In the genomic region with DNA sequence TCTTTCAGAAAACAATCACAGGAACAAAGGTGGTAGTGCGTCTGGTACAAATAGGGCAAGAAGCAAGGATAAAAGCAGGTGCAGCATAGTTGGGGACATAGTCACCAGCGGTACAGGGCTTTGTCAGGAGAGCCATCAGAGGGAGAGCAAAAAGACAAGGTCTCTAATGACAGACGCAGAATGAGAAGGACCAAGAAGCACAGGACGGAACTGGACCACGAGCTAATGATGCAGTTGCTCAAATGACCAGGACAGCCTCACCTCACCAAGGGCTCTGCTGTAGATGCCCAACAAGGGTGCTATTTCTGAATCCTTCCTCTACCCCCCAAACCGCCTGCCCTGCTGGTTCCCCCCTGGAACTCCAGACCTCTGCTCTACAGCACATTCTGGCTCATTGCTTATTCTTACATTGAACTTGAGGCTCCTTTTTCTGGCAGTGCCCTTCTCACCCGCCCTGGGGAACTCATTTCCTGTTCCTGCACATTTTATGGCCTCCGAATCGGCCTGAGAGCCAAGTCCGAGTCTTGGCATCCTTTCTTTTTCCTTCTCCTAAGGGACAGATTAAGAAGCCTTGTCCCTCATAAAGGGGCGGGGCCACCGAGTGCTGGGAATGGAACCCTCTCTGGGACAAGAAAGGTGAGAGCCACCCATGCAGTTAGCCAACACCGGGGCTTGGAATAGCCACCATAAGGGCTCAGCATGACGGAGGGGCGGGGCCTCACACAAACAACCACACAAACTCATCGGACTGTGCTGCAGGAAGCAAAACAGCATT, we compare ENCODE assay signal across 10 mouse cellular contexts. TPM values are rescaled to one million over a fixed set of nuclear protein-coding genes. Genes with fewer than 3 reads are reported as not detected.
DNase-seq lines count a peak whose midpoint lies in the region.
"Had no signal": no experiment of that assay in that cellular context is flagged by ENCODE, and none has a peak within 500 bp of the region (broad histone marks: within the 10 kb centered on the region; RNA-seq: fewer than 3 reads in every experiment).

No protein-coding gene starts in this region.

- H3K27me3 ChIP-seq in limb, embryonic 10.5 days (ENCODE audit: low read depth, poor library complexity, severe bottlenecking): no peaks in the 10 kb centered on the region
- H3K27me3 ChIP-seq in forebrain, embryonic 10.5 days (ENCODE audit: poor library complexity, severe bottlenecking): no peaks in the 10 kb centered on the region
- H3K27me3 ChIP-seq: liver, embryonic 12.5 days had no signal

- 59% methylated on average over 16 of the region's 16 CpGs for WGBS in limb, embryonic 10.5 days
- WGBS in forebrain, embryonic 10.5 days: 78% methylated on average over 16 of the region's 16 CpGs

- peak overlapping the region; percentile 74 for H3K27ac ChIP-seq in limb, embryonic 10.5 days
- H3K27ac ChIP-seq in forebrain, embryonic 10.5 days: no peak overlapping the region
- H3K27ac ChIP-seq: liver, embryonic 12.5 days had no signal

- H3K9me3 ChIP-seq in limb, embryonic 10.5 days (replicated peaks): no peaks in the 10 kb centered on the region
- H3K9me3 ChIP-seq in forebrain, embryonic 10.5 days: no peaks in the 10 kb centered on the region
- H3K9me3 ChIP-seq: liver, embryonic 12.5 days had no signal

- peak overlapping the region; percentile 33 for H3K4me3 ChIP-seq in limb, embryonic 10.5 days
- H3K4me3 ChIP-seq in forebrain, embryonic 10.5 days: no peak overlapping the region
- H3K4me3 ChIP-seq: liver, embryonic 12.5 days had no signal

- DNase-seq in gastrocnemius, adult 18-20 months (ENCODE audit: low spot score): peak; percentile 69
- DNase-seq in gastrocnemius, postnatal 4 days (ENCODE audit: low spot score in 2 of 2): no peak
- peak; percentile 34 for DNase-seq in ZHBTc4 (ENCODE audit: low read depth, low spot score)
- peak; percentile 23 for DNase-seq in heart, postnatal 4 days
- peak; percentile 46 for DNase-seq in limb, embryonic 10.5 days (ENCODE audit: low spot score)
- no peak for DNase-seq in layer of hippocampus, postnatal 10 days (ENCODE audit: low spot score in 2 of 2)
- no peak for DNase-seq in forebrain, embryonic 10.5 days (ENCODE audit: extremely low spot score, low spot score)
- DNase-seq in spleen, adult 18-20 months: no peak
- DNase-seq: cerebellum, adult 11 months had no signal

- no peaks in the 10 kb centered on the region for H3K36me3 ChIP-seq in limb, embryonic 10.5 days
- no peaks in the 10 kb centered on the region for H3K36me3 ChIP-seq in forebrain, embryonic 10.5 days (replicated peaks)
- H3K36me3 ChIP-seq: liver, embryonic 12.5 days had no signal

- H3K4me1 ChIP-seq in limb, embryonic 10.5 days: peaks cover 12% of the 10 kb centered on the region
- no peaks in the 10 kb centered on the region for H3K4me1 ChIP-seq in forebrain, embryonic 10.5 days
- H3K4me1 ChIP-seq: liver, embryonic 12.5 days had no signal

RNA-seq across cellular contexts. Expression of gene Tmem182, which starts 9.9 kb away (rescaled TPM):
- total RNA-seq in gastrocnemius, adult 18-20 months (2021): 100 to 1,000 TPM; 214 to 218 TPM
- total RNA-seq in gastrocnemius, postnatal 4 days (2021): 100 to 1,000 TPM; 137 to 148 TPM
- 100 to 1,000 TPM in 1 of 2 experiments, 10 to 100 TPM in 1; 99.0 to 101 TPM for total RNA-seq in heart, postnatal 4 days (2021)
- polyA plus RNA-seq in limb, embryonic 10.5 days (2016; fragmentation: Nextera tagmentation; extraction: Ambion mirVana): 0.09 TPM in 1 of 2 replicates, not detected in the other
- under 1 TPM; 0.30 to 0.58 TPM for total RNA-seq in layer of hippocampus, postnatal 10 days (2021)
- not detected in 2 replicates for polyA plus RNA-seq in forebrain, embryonic 10.5 days (2016; fragmentation: Nextera tagmentation; extraction: Ambion mirVana)
- polyA plus RNA-seq: liver, embryonic 12.5 days had no signal

RNA-seq across cellular contexts. Expression of gene Mfsd9, which starts 24.8 kb away (rescaled TPM):
- under 1 TPM; 0.41 to 0.43 TPM for total RNA-seq in gastrocnemius, adult 18-20 months (2021)
- total RNA-seq in gastrocnemius, postnatal 4 days (2021): 1 to 10 TPM; 1.4 to 2.3 TPM
- 1 to 10 TPM; 1.4 TPM for total RNA-seq in heart, postnatal 4 days (2021)
- 2.1 and 3.4 TPM in 2 replicates for polyA plus RNA-seq in limb, embryonic 10.5 days (2016; fragmentation: Nextera tagmentation; extraction: Ambion mirVana)
- 1 to 10 TPM; 7.8 to 9.2 TPM for total RNA-seq in layer of hippocampus, postnatal 10 days (2021)
- 2.2 and 2.7 TPM in 2 replicates for polyA plus RNA-seq in forebrain, embryonic 10.5 days (2016; fragmentation: Nextera tagmentation; extraction: Ambion mirVana)

Comparison
In these comparisons a context has a peak if more than half of its experiments do, and no peak if none do; other contexts are left out.
1. DNase-seq: peak in gastrocnemius, adult 18-20 months (single experiment), ZHBTc4 (single experiment), heart, postnatal 4 days (single experiment) and limb, embryonic 10.5 days (single experiment); none in gastrocnemius, postnatal 4 days (0 of 2), layer of hippocampus, postnatal 10 days (0 of 2), forebrain, embryonic 10.5 days (single experiment) and spleen, adult 18-20 months (0 of 2).
2. RNA of gene Tmem182, which starts 9.9 kb away (total RNA-seq): 214 to 218 TPM in gastrocnemius, adult 18-20 months, 137 to 148 TPM in gastrocnemius, postnatal 4 days and 99.0 to 101 TPM in heart, postnatal 4 days; 0.30 to 0.58 TPM in layer of hippocampus, postnatal 10 days; every median in the first group is over 10 times any median in the second.